Mouse (Mus musculus) heart, adult 18-20 months (tissue): ENCODE measurements around the gene Smu1. TPM values are rescaled to one million over a fixed set of nuclear protein-coding genes. Genes with fewer than 3 reads are reported as not detected.
A peak's percentile ranks its signal among the peaks of the same experiment; 100 is the strongest.

Experiments
- DNase-seq, 2 experiments: peaks; one replicate each; pipeline ENCODE4 v3.0.0; 2021 to 2022; ENCODE audit warnings: mixed read lengths in 1 of 2
- microRNA-seq, 2 experiments: library from miRNA; unstranded; fragments of <30 nt; microRNA quantifications; one replicate each; pipeline ENCODE4 v1.2.0; 2022
- total RNA-seq, 2 experiments: library from RNA; stranded (reverse); gene quantifications; 2 replicates each; pipeline ENCODE4 v1.2.3; 2021

The Smu1 gene
- total RNA-seq, 2 experiments from 2014 or later, result 31.3 to 32.6 TPM

- DNase-seq, result no peak
Observed at GRCm38 (mm10) chr4:40757157-40757779, 455 bp downstream of the Smu1 start.

DNA sequence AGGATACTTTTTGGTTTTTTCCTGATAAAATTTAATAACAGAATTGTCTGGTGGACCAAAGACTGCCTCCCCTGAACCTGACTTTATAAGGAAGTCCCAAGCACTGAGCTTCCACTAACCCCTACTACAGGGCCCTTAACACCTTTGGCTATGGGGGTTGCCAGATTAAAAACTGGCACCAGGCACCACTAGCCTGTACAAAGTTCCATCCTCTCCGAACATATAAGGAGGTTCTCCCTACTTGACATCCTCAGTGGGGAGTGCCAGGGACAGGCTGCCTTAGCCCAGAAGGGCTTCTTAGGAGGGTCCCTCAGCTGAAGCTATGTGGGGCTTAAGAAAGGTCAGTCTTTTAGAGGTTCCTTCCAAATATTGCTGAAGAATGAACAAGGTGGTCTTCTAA lies 22.4 kb downstream of the Smu1 start:
- no peak for DNase-seq

- no peak for DNase-seq
Observed at GRCm38 (mm10) chr4:40731262-40731661, 26.5 kb downstream of the Smu1 start.

- DNase-seq, result no peak
Observed at GRCm38 (mm10) chr4:40727247-40727646, 30.5 kb downstream of the Smu1 start.

DNA sequence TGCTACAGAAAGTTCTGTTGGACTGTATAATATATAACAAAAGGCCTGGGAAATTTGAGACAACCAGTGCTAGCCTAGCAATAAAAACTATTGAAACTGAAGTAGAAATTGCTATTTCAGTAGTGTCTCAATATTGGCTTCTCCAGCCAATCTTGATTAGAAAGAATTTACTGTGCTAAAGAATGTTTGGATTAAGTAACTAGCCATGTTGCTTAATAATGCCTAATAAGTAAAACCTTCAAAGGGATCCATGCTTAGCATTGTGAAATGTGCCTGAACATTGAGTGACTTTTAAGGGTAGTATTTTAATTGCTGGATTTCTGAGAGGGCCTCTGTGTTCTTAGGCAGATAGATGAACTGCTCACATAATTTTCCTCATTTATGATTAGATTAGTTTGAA lies 32.2 kb downstream of the Smu1 start:
- DNase-seq, result no peak

- no peak for DNase-seq
Observed at GRCm38 (mm10) chr4:40725141-40725540, 32.6 kb downstream of the Smu1 start.

- peak; percentile 78 to 81 for DNase-seq
Observed at GRCm38 (mm10) chr4:40722687-40723460, 34.8 kb downstream of the Smu1 start.

DNA sequence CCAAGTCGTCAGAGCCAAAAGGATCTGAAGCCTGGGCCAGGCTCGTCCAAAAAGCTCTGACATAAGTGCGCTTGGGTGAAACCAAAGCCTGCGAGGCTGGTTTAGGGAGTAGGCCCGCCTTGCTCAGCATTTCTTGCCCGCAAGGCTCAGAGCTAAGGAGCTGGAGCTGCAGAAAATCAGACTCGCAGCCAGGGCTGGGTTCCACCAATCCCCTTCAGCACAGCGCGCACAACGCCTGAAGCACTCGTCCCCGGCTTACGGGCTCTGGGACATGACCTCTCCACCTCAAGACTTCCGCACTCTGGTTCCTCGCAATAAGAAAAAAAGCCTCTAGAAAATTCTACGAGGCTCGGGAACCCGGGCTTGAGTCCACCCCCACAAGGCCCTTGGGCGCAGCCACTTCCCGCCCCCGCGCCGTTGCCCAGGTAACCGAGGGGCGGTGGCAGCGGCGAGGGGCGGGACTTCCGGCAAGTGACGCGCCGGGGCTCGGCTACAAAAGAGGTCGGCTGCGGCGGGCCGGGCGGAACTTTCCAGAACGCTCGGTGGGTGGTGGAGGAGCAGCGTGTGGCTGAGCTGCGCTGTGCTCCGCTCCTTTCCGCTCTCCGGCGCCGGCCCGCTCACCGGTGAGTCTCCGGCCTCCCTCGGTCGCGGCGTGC lies 35.6 kb downstream of the Smu1 start, which contains the start of gene Dnaja1:
Gene Dnaja1 (plus strand): TSS at position 140 of the 656 bp plus-strand sequence.
- DNase-seq, result peak; percentile 97 to 98

- peak in 1 of 2 experiments; percentile 14 for DNase-seq
Observed at GRCm38 (mm10) chr4:40720910-40721309, 36.8 kb downstream of the Smu1 start.

- no peak for DNase-seq
Observed at GRCm38 (mm10) chr4:40717141-40717540, 40.6 kb downstream of the Smu1 start.

DNA sequence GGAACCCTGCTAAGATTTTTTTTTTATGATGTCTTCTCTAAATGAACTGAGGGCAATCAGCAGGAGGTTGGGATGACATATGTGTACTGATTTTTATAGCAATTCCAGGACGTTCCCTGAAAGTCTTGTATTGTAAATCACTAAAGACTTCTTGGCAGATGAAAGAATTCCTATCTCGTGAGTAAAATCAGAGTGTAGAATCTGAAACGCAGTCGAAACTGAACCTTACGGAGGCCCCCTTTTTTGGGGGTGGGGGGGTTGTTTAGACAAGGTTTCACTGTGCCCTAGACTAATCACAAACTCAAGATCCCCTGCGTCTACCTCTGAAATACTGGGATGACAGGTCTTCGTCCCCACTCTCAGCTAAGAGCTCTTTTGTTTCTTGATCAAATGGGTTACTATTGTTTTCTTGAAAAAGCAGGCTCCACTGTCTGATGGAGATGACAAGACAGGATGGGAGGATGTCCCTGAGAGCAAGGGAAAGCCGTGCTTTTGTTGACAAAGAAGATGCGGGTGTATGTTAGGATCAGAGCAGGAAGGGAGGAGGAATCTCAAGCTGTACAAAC lies 53.9 kb downstream of the Smu1 start:
- DNase-seq, result no peak

DNA sequence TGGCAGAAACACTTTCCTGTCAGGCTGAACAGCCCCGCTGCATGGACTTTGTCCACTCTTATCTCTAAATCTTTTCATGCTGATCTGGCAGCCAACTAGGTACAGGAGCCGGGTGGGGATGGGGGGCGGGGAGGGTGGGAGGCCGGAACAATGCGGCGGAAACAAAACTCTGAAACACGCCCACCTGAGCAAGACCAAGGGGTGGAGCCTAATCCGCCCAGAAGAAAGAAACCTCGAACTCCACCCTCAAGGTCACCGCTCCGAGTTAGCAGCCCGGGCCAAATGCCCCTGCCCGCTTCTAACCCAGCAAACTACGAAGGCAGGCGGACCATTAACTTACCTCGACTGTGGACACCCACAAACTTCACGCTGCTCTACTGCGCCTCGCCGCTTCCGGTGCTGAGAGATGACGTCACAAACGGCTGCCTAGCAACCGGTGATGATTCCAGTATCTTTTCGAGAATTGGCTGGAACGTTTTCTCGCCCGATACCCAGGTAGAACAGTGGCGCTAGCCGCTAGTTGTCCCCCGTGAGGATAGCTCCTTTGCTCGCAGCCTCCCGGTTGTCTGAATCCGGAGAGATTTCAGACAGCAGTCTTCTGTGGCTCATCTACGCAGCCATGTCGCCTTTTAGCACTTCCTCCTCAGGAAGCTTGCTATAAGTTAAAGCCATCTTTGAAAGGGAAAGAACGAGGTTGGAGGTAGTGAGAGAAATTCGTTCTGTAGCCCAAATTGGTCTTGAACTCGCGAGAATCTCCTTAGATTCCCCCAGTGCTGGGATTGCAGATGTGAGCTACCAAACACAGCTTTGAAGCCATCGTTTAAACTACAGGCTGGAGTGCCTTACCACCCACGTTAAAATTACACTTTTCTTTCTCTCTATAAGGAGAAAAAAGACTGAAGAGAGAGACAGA lies 54.7 kb downstream of the Smu1 start, which contains the start of gene Aptx:
Gene Aptx (minus strand): TSS at position 398 of the 913 bp plus-strand sequence.
- peak; percentile 96 to 98 for DNase-seq

DNA sequence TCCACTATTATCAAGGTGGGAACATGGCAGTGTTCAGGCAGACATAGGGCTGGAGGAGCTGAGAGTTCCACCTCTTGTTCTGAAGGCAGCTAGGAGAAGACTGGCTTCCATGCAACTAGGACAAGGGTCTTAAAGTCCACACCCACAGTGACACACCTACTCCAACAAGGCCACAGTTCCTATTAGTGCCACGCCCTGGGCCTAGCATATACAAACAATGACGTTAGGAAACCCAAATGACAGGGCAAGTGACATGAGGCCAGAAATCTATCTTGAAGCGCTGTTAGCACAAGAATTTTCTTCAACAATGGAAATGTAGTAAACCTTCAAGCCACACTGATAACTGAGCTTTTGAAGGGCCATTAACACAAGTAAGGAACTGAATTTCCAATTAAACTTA lies 55.9 kb downstream of the Smu1 start:
- DNase-seq, result no peak

GRCm38 (mm10) chr4:40700216-40700615 lies 57.5 kb downstream of the Smu1 start:
- peak in 1 of 2 experiments; percentile 33 for DNase-seq

GRCm38 (mm10) chr4:40697059-40697458 lies 60.7 kb downstream of the Smu1 start:
- DNase-seq, result no peak

GRCm38 (mm10) chr4:40691100-40691499 lies 66.6 kb downstream of the Smu1 start:
- no peak for DNase-seq

Small RNA genes within 50 kb of the gene (microRNA-seq; reads per million reads assigned to microRNA genes)
- gene Mir207, result 0 to 0.76 reads per million in 2 experiments

Other genes starting within 250 kb of the Smu1 start
- gene Aptx, start 54.7 kb downstream of the Smu1 start, total RNA-seq, result 10 to 100 TPM; 14.9 to 16.7 TPM
- gene Dnaja1, start 35.8 kb downstream of the Smu1 start, total RNA-seq, result 100 to 1,000 TPM; 122 to 176 TPM
- gene B4galt1, start 96.1 kb upstream of the Smu1 start, total RNA-seq, result 10 to 100 TPM; 58.2 to 59.1 TPM
- not detected for gene Spink4, start 162.1 kb upstream of the Smu1 start, total RNA-seq
- 100 to 1,000 TPM; 273 to 283 TPM for gene Bag1, start 190.4 kb upstream of the Smu1 start, total RNA-seq
- gene Chmp5, start 190.5 kb upstream of the Smu1 start, total RNA-seq, result 10 to 100 TPM; 37.4 to 38.6 TPM
- 10 to 100 TPM; 21.2 to 21.8 TPM for gene Nfx1, start 213.0 kb upstream of the Smu1 start, total RNA-seq